Mouse (Mus musculus): ENCODE measurements around the gene Ahrr.

- TF ChIP-seq CTCF (IDR thresholded peaks at IDR 0.05; ENCODE audit: extremely low read depth, insufficient read depth, insufficient read length, insufficient replicate concordance) = no peak
- TF ChIP-seq POLR2A (IDR thresholded peaks at IDR 0.05; ENCODE audit: low read depth, low read length) = no peak
Measured at GRCm38 (mm10) chr13:74316789-74317169, 24.6 kb upstream of the Ahrr start.

Data from spleen, adult 2 months (tissue).